Mouse (Mus musculus): Measurements from ENCODE around the gene Phf5a. TPM values are rescaled to one million over a fixed set of nuclear protein-coding genes. Genes with fewer than 3 reads are reported as not detected.

Gene Phf5a
- polyA plus RNA-seq (2015; fragmentation: Nextera tagmentation; extraction: Ambion mirVana): 98.6 and 103 TPM in 2 replicates

- Histone ChIP-seq H3K9me3 (replicated peaks; ENCODE audit: control insufficient read depth, low read length) (no peaks in the 10 kb centered on the region), H3K9ac (ENCODE audit: low read length) (peak within 1 kb of the TSS; percentile 99), H3K27me3 (ENCODE audit: control insufficient read depth, insufficient read depth, low read length) (no peaks in the 10 kb centered on the region), H3K27ac (ENCODE audit: low read length) (peak within 1 kb of the TSS; percentile 99), H3K4me3 (ENCODE audit: low read length) (peak within 1 kb of the TSS; percentile 99), H3K36me3 (ENCODE audit: control insufficient read depth, insufficient read depth) (peaks cover 32% of the 10 kb centered on the region), H3K4me2 (ENCODE audit: low read depth, low read length) (peak within 1 kb of the TSS; percentile 96), H3K4me1 (ENCODE audit: control insufficient read depth, insufficient read depth, low read length) (peaks cover 22% of the 10 kb centered on the region)
- peak; percentile 89 for ATAC-seq (replicated peaks; ENCODE audit: extremely low read depth, insufficient read depth, low FRiP score)
- under 1% methylated on average over 30 of the region's 30 CpGs for WGBS
Measured at GRCm38 (mm10) chr15:81871604-81872261, at the start of gene Phf5a. Gene Phf5a, minus strand, starts transcription at chr15:81871911.

- ATAC-seq (replicated peaks; ENCODE audit: extremely low read depth, insufficient read depth, low FRiP score): no peak
- no peaks in the 10 kb centered on the region for H3K9me3 ChIP-seq (replicated peaks; ENCODE audit: control insufficient read depth, low read length)
- no peak overlapping the region for H3K27ac ChIP-seq (ENCODE audit: low read length)
- no peak overlapping the region for H3K9ac ChIP-seq (ENCODE audit: low read length)
- H3K4me2 ChIP-seq (ENCODE audit: low read depth, low read length): no peak overlapping the region
- WGBS: 70% methylated on average over 5 of the region's 5 CpGs
- no peaks in the 10 kb centered on the region for H3K27me3 ChIP-seq (ENCODE audit: control insufficient read depth, insufficient read depth, low read length)
- peaks cover 9% of the 10 kb centered on the region for H3K4me1 ChIP-seq (ENCODE audit: control insufficient read depth, insufficient read depth, low read length)
- H3K4me3 ChIP-seq (ENCODE audit: low read length): no peak overlapping the region
- H3K36me3 ChIP-seq (ENCODE audit: control insufficient read depth, insufficient read depth): no peaks in the 10 kb centered on the region
Measured at GRCm38 (mm10) chr15:81921255-81921654, 49.5 kb upstream of the Phf5a start.

GRCm38 (mm10) chr15:81920546-81921217 lies 49.0 kb upstream of the Phf5a start:
- Histone ChIP-seq H3K4me3 (ENCODE audit: low read length) (no peak overlapping the region), H3K27me3 (ENCODE audit: control insufficient read depth, insufficient read depth, low read length) (no peaks in the 10 kb centered on the region), H3K27ac (ENCODE audit: low read length) (no peak overlapping the region), H3K4me1 (ENCODE audit: control insufficient read depth, insufficient read depth, low read length) (peaks cover 9% of the 10 kb centered on the region), H3K36me3 (ENCODE audit: control insufficient read depth, insufficient read depth) (peaks cover 3% of the 10 kb centered on the region), H3K9me3 (replicated peaks; ENCODE audit: control insufficient read depth, low read length) (no peaks in the 10 kb centered on the region), H3K4me2 (ENCODE audit: low read depth, low read length) (no peak overlapping the region), H3K9ac (ENCODE audit: low read length) (no peak overlapping the region)
- ATAC-seq (replicated peaks; ENCODE audit: extremely low read depth, insufficient read depth, low FRiP score): no peak
- WGBS: 77% methylated on average over 10 of the region's 10 CpGs

- no peak overlapping the region for H3K27ac ChIP-seq (ENCODE audit: low read length)
- H3K4me2 ChIP-seq (ENCODE audit: low read depth, low read length): no peak overlapping the region
- H3K27me3 ChIP-seq (ENCODE audit: control insufficient read depth, insufficient read depth, low read length): no peaks in the 10 kb centered on the region
- peaks cover 10% of the 10 kb centered on the region for H3K36me3 ChIP-seq (ENCODE audit: control insufficient read depth, insufficient read depth)
- no peak overlapping the region for H3K9ac ChIP-seq (ENCODE audit: low read length)
- H3K9me3 ChIP-seq (replicated peaks; ENCODE audit: control insufficient read depth, low read length): no peaks in the 10 kb centered on the region
- 73% methylated on average over 5 of the region's 5 CpGs for WGBS
- no peak overlapping the region for H3K4me3 ChIP-seq (ENCODE audit: low read length)
- no peaks in the 10 kb centered on the region for H3K4me1 ChIP-seq (ENCODE audit: control insufficient read depth, insufficient read depth, low read length)
- ATAC-seq (replicated peaks; ENCODE audit: extremely low read depth, insufficient read depth, low FRiP score): no peak
Measured at GRCm38 (mm10) chr15:81919062-81919461, 47.4 kb upstream of the Phf5a start.

- no peak overlapping the region; the same call in 1 of the 2 replicates for H3K9ac ChIP-seq (ENCODE audit: low read length)
- H3K9me3 ChIP-seq (replicated peaks; ENCODE audit: control insufficient read depth, low read length): no peaks in the 10 kb centered on the region
- 59% methylated on average over 6 of the region's 6 CpGs for WGBS
- H3K4me2 ChIP-seq (ENCODE audit: low read depth, low read length): no peak overlapping the region
- no peaks in the 10 kb centered on the region for H3K4me1 ChIP-seq (ENCODE audit: control insufficient read depth, insufficient read depth, low read length)
- no peaks in the 10 kb centered on the region for H3K27me3 ChIP-seq (ENCODE audit: control insufficient read depth, insufficient read depth, low read length)
- no peak overlapping the region for H3K4me3 ChIP-seq (ENCODE audit: low read length)
- H3K36me3 ChIP-seq (ENCODE audit: control insufficient read depth, insufficient read depth): peaks cover 22% of the 10 kb centered on the region
- H3K27ac ChIP-seq (ENCODE audit: low read length): no peak overlapping the region
- ATAC-seq (replicated peaks; ENCODE audit: extremely low read depth, insufficient read depth, low FRiP score): peak; percentile 72
Measured at GRCm38 (mm10) chr15:81917621-81918463, 46.1 kb upstream of the Phf5a start.

- H3K36me3 ChIP-seq (ENCODE audit: control insufficient read depth, insufficient read depth): peaks cover 29% of the 10 kb centered on the region
- no peak for ATAC-seq (replicated peaks; ENCODE audit: extremely low read depth, insufficient read depth, low FRiP score)
- H3K4me3 ChIP-seq (ENCODE audit: low read length): no peak overlapping the region
- H3K4me2 ChIP-seq (ENCODE audit: low read depth, low read length): no peak overlapping the region
- 83% methylated on average over 12 of the region's 12 CpGs for WGBS
- H3K9ac ChIP-seq (ENCODE audit: low read length): no peak overlapping the region
- no peak overlapping the region for H3K27ac ChIP-seq (ENCODE audit: low read length)
- H3K9me3 ChIP-seq (replicated peaks; ENCODE audit: control insufficient read depth, low read length): no peaks in the 10 kb centered on the region
- H3K27me3 ChIP-seq (ENCODE audit: control insufficient read depth, insufficient read depth, low read length): no peaks in the 10 kb centered on the region
- H3K4me1 ChIP-seq (ENCODE audit: control insufficient read depth, insufficient read depth, low read length): no peaks in the 10 kb centered on the region
Measured at GRCm38 (mm10) chr15:81917201-81917600, 45.5 kb upstream of the Phf5a start.

GRCm38 (mm10) chr15:81915663-81916062 lies 44.0 kb upstream of the Phf5a start:
- no peak overlapping the region for H3K4me3 ChIP-seq (ENCODE audit: low read length)

GRCm38 (mm10) chr15:81914668-81915067 lies 43.0 kb upstream of the Phf5a start:
- Histone ChIP-seq H3K36me3 (ENCODE audit: control insufficient read depth, insufficient read depth) (peaks cover 52% of the 10 kb centered on the region), H3K27me3 (ENCODE audit: control insufficient read depth, insufficient read depth, low read length) (no peaks in the 10 kb centered on the region), H3K27ac (ENCODE audit: low read length) (no peak overlapping the region), H3K9ac (ENCODE audit: low read length) (no peak overlapping the region), H3K4me2 (ENCODE audit: low read depth, low read length) (no peak overlapping the region), H3K4me1 (ENCODE audit: control insufficient read depth, insufficient read depth, low read length) (no peaks in the 10 kb centered on the region), H3K4me3 (ENCODE audit: low read length) (no peak overlapping the region), H3K9me3 (replicated peaks; ENCODE audit: control insufficient read depth, low read length) (no peaks in the 10 kb centered on the region)
- WGBS: 73% methylated on average over 5 of the region's 5 CpGs
- no peak for ATAC-seq (replicated peaks; ENCODE audit: extremely low read depth, insufficient read depth, low FRiP score)

More at GRCm38 (mm10) chr15:81915663-81916062, 44.0 kb upstream of the Phf5a start:
- Histone ChIP-seq H3K27ac (ENCODE audit: low read length) (no peak overlapping the region), H3K4me1 (ENCODE audit: control insufficient read depth, insufficient read depth, low read length) (no peaks in the 10 kb centered on the region), H3K27me3 (ENCODE audit: control insufficient read depth, insufficient read depth, low read length) (no peaks in the 10 kb centered on the region), H3K9me3 (replicated peaks; ENCODE audit: control insufficient read depth, low read length) (no peaks in the 10 kb centered on the region), H3K4me2 (ENCODE audit: low read depth, low read length) (no peak overlapping the region), H3K36me3 (ENCODE audit: control insufficient read depth, insufficient read depth) (peaks cover 42% of the 10 kb centered on the region), H3K9ac (ENCODE audit: low read length) (no peak overlapping the region)
- ATAC-seq (replicated peaks; ENCODE audit: extremely low read depth, insufficient read depth, low FRiP score): no peak
- WGBS: 62% methylated on average over 5 of the region's 5 CpGs

All from heart, embryonic 16.5 days (tissue).